Mouse (Mus musculus) kidney, postnatal 36 days (tissue): ENCODE measurements around the gene Cyp2c50.
"Not testable (repeated sequence)": the region's sequence is repeated elsewhere in the genome, so short reads cannot be mapped to it uniquely, and the experiment has no call there.

Experiments used
- DNase-seq, 2 experiments: peaks; one replicate each; pipeline ENCODE4 v3.0.0; 2021 to 2022; ENCODE audit warnings: mixed read lengths in 2 of 2

The Cyp2c50 gene

GRCm38 (mm10) chr19:40089421-40089820 lies at the start of gene Cyp2c50:
TSS of gene Cyp2c50 (plus strand) at chr19:40089688.
- DNase-seq = not testable (repeated sequence)

DNA sequence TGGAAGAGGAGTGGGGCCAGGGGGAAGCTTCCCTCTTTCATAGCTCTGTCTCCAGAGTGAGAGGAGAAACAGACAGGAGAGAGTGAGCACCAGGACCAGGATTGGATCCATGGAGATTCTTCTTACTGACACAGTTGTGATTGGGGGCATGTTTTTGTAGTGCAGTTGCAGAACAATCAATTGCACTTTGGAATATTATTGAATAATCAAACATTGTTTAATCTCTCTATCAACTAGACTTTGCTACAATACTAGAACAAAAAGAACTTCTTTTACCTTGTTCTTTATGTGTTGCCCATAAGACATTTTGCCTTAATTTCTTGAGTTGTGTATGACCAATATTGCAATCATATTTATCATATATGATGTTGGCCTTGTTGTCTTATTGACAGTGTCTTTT lies 15.8 kb upstream of the Cyp2c50 start, which contains the start of gene Cyp2c54:
TSS of gene Cyp2c54 (minus strand) at position 127 of the 400 bp plus-strand sequence.
- DNase-seq = no peak

DNA sequence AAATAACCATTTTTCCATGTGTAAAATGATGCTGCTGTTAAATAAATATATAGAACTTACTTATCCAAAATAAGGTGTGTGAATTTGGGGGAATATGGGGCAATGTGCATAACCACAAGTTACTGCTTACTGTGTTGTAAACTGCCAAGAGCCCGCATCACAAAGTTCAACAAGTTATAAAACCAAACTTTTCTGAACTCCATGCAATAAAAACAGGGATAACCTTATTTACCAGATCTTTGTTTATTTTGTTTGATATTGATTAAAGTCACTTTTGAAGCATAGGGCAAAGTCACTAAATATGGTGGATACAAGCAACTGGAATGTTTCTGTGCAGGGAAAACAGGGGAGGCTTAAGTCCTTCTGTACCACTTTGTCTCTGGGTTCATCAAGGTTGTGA lies 1.1 kb upstream of the Cyp2c50 start:
- DNase-seq = no peak

DNA sequence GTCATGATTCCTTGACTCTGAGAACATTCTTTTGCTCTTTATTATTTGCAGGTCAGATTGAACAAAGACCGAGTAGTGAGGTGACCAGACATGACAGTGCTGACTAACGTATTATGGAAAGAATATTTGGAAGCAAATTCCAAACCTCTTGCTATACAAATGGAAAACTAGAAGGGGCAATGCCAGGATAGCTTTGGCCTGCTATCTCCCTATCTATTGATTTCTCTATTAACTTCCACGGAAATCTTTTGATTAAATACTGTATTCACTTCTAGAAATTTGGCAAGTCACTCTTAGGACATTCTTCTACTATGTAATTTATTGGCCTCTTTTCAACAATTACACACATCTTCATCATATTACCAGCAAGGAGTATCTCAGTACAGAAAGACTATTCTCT lies 1.6 kb downstream of the Cyp2c50 start:
- no peak for DNase-seq

GRCm38 (mm10) chr19:40119624-40120023 lies 30.1 kb downstream of the Cyp2c50 start:
- not testable (repeated sequence) for DNase-seq

GRCm38 (mm10) chr19:40125165-40125564 lies 35.7 kb downstream of the Cyp2c50 start:
- not testable (repeated sequence) for DNase-seq

DNA sequence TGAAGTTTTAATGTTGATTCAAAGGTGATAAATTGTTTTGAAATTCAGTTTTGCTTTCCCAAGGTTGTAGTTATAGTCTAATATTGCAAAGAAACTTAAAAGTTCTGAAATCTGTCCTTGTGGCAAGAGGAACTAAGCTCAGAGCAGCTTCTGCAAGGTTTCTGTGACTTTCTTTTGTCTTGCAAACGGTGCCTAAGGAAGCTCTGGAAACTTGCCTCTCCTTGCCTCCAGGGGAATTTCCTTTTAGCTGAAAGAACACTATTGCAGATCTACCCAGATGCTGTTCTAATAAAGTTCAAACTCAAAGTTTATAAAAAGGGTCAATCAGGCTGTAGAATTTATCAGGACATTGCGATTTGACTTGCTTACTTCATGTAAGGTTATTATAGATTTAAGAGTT lies 37.5 kb downstream of the Cyp2c50 start:
- not testable (repeated sequence) for DNase-seq
